Mouse (Mus musculus): Measurements from ENCODE around the gene Sele. TPM values are rescaled to one million over a fixed set of nuclear protein-coding genes. Genes with fewer than 3 reads are reported as not detected.

The Sele gene
- polyA plus RNA-seq, 1 experiment from 2014 or later: not detected

Other genes with a start within 250 kb of the Sele start
- gene Scyl3, start 119.1 kb upstream of the Sele start, polyA plus RNA-seq (2015; fragmentation: Nextera tagmentation; extraction: Ambion mirVana): 15.5 and 17.1 TPM in 2 replicates
- 5.7 and 8.0 TPM in 2 replicates for gene BC055324, start 53.4 kb upstream of the Sele start, polyA plus RNA-seq (2015; fragmentation: Nextera tagmentation; extraction: Ambion mirVana)
- gene Mettl18, start 53.3 kb upstream of the Sele start, polyA plus RNA-seq (2015; fragmentation: Nextera tagmentation; extraction: Ambion mirVana): 8.3 and 9.8 TPM in 2 replicates
- gene Sell, start 13.7 kb downstream of the Sele start, polyA plus RNA-seq (2015; fragmentation: Nextera tagmentation; extraction: Ambion mirVana): 0.17 and 0.36 TPM in 2 replicates
- gene Selp, start 67.0 kb downstream of the Sele start, polyA plus RNA-seq (2015; fragmentation: Nextera tagmentation; extraction: Ambion mirVana): 0.28 TPM in 1 of 2 replicates, not detected in the other
- gene F5, start 103.6 kb downstream of the Sele start, polyA plus RNA-seq (2015; fragmentation: Nextera tagmentation; extraction: Ambion mirVana): 0.14 and 0.18 TPM in 2 replicates
- gene Slc19a2, start 200.8 kb downstream of the Sele start, polyA plus RNA-seq (2015; fragmentation: Nextera tagmentation; extraction: Ambion mirVana): 6.1 and 7.3 TPM in 2 replicates
- gene Ccdc181, start 227.4 kb downstream of the Sele start, polyA plus RNA-seq (2015; fragmentation: Nextera tagmentation; extraction: Ambion mirVana): 19.8 and 22.4 TPM in 2 replicates

All from neural tube, embryonic 13.5 days (tissue).